Mouse (Mus musculus): ENCODE data around the gene Hist2h3c2. TPM values are rescaled to one million over a fixed set of nuclear protein-coding genes. Genes with fewer than 3 reads are reported as not detected.
"Not testable (repeated sequence)": the region's sequence is repeated elsewhere in the genome, so short reads cannot be mapped to it uniquely, and the experiment has no call there.

The Hist2h3c2 gene
- polyA plus RNA-seq, 1 experiment from 2014 or later, result 1.1 TPM

GRCm38 (mm10) chr3:96247356-96248140, 8.6 kb upstream of the Hist2h3c2 start:
- Histone ChIP-seq H3K27me3 (replicated peaks; ENCODE audit: control insufficient read depth, insufficient read depth, low read length) (no peaks in the 10 kb centered on the region), H3K9ac (ENCODE audit: low read depth, low read length) (0 out of 2 replicates have a peak overlapping the region, but pooled peaks have one; percentile 27), H3K36me3 (ENCODE audit: control insufficient read depth, insufficient read depth, low read length) (no peaks in the 10 kb centered on the region), H3K4me1 (ENCODE audit: control insufficient read depth, insufficient read depth, low read depth, low read length) (peaks cover 11% of the 10 kb centered on the region), H3K27ac (ENCODE audit: low read depth, low read length) (no peak overlapping the region), H3K4me3 (ENCODE audit: low read length) (peak overlapping the region; percentile 27), H3K4me2 (ENCODE audit: low read length) (peak overlapping the region; percentile 49), H3K9me3 (ENCODE audit: control insufficient read depth, low read length) (no peaks in the 10 kb centered on the region)
- ATAC-seq, result no peak
- WGBS, result 7% methylated on average over 11 of the region's 11 CpGs

DNA sequence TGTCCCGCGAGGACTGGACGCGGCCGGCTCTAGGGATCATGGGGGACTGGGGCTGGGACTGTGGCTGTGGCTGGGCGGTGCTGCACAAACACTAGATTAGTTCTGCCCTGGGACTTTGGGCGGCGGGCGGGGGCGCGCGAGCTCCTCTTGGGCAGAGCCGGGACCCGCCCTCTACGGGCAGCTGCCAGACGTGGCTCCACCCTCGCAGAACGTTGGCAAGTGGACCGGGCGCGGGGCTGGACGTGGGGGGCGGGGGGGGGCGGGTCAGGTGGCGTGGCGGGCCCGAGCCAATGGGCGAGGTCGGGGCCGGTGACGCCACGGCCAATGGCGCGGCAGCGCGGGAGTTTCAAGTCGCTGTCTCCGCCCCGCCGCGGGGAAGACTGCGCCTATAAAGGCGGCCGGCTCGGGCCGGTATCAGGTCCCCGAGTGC, 7.5 kb upstream of the Hist2h3c2 start, which contains the start of gene Hist2h3c1:
TSS of gene Hist2h3c1 (plus strand) at position 259 of the 430 bp plus-strand sequence.
- Histone ChIP-seq H3K4me3 (ENCODE audit: low read length) (peak within 1 kb of the TSS; percentile 32), H3K4me2 (ENCODE audit: low read length) (peak within 1 kb of the TSS; percentile 49), H3K9ac (ENCODE audit: low read depth, low read length) (peak within 1 kb of the TSS; percentile 27; the same call in 1 of the 2 replicates), H3K4me1 (ENCODE audit: control insufficient read depth, insufficient read depth, low read depth, low read length) (peaks cover 11% of the 10 kb centered on the region)
- not testable (repeated sequence) for H3K9me3 ChIP-seq (ENCODE audit: control insufficient read depth, low read length); H3K36me3 ChIP-seq (ENCODE audit: control insufficient read depth, insufficient read depth, low read length); H3K27ac ChIP-seq (ENCODE audit: low read depth, low read length); H3K27me3 ChIP-seq (replicated peaks; ENCODE audit: control insufficient read depth, insufficient read depth, low read length)
- peak; percentile 92 for ATAC-seq
- 0% methylated on average over 4 of the region's 47 CpGs for WGBS

DNA sequence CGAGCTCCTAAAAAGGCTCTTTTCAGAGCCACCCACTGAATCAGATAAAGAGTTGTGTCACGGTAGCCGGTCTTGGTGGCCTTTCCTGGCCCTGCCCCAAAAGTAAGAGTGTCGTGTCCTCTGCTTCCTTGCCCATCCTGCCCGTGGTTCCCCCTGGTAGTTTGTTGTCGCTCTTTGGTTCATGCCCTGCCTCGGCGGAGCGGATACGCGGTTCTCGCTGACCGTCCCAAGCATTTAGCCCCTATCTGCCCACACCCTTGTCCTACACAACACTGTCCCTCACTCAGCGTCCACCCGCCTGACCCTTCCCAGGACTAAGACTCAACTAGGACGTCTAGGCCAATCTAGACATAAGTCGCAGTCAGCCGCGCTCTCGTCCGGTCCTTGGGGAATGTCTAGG, 7.1 kb upstream of the Hist2h3c2 start:
- H3K9ac ChIP-seq (ENCODE audit: low read depth, low read length); H3K36me3 ChIP-seq (ENCODE audit: control insufficient read depth, insufficient read depth, low read length); ATAC-seq; H3K27ac ChIP-seq (ENCODE audit: low read depth, low read length); H3K9me3 ChIP-seq (ENCODE audit: control insufficient read depth, low read length); H3K27me3 ChIP-seq (replicated peaks; ENCODE audit: control insufficient read depth, insufficient read depth, low read length): not testable (repeated sequence)
- peak overlapping the region; percentile 42 for H3K4me2 ChIP-seq (ENCODE audit: low read length)
- WGBS, result 0% methylated on average over 5 of the region's 21 CpGs
- H3K4me3 ChIP-seq (ENCODE audit: low read length), result peak overlapping the region; percentile 32
- H3K4me1 ChIP-seq (ENCODE audit: control insufficient read depth, insufficient read depth, low read depth, low read length), result peaks cover 11% of the 10 kb centered on the region

- 0% methylated on average over 18 of the region's 88 CpGs for WGBS
- H3K4me3 ChIP-seq (ENCODE audit: low read length), result peak within 1 kb of the TSS; percentile 54
- H3K27me3 ChIP-seq (replicated peaks; ENCODE audit: control insufficient read depth, insufficient read depth, low read length), result not testable (repeated sequence)
These were observed 6.3 kb upstream of the Hist2h3c2 start, which contains the start of gene Hist2h2aa1 for GRCm38 (mm10) chr3:96245003-96245886. Hist2h2aa1 (plus strand) TSS chr3:96245497.

GRCm38 (mm10) chr3:96243921-96244572, 5.1 kb upstream of the Hist2h3c2 start:
- no peaks in the 10 kb centered on the region for H3K9me3 ChIP-seq (ENCODE audit: control insufficient read depth, low read length)
- H3K9ac ChIP-seq (ENCODE audit: low read depth, low read length), result 0 out of 2 replicates have a peak overlapping the region, but pooled peaks have one; percentile 8
- no peak for ATAC-seq
- H3K27ac ChIP-seq (ENCODE audit: low read depth, low read length), result 0 out of 2 replicates have a peak overlapping the region, but pooled peaks have one; percentile 23
- WGBS, result 85% methylated on average over 7 of the region's 7 CpGs
- peaks cover 14% of the 10 kb centered on the region for H3K4me1 ChIP-seq (ENCODE audit: control insufficient read depth, insufficient read depth, low read depth, low read length)
- peak overlapping the region; percentile 67 for H3K4me2 ChIP-seq (ENCODE audit: low read length)
- no peaks in the 10 kb centered on the region for H3K36me3 ChIP-seq (ENCODE audit: control insufficient read depth, insufficient read depth, low read length)
- no peaks in the 10 kb centered on the region for H3K27me3 ChIP-seq (replicated peaks; ENCODE audit: control insufficient read depth, insufficient read depth, low read length)
- H3K4me3 ChIP-seq (ENCODE audit: low read length), result no peak overlapping the region

More at GRCm38 (mm10) chr3:96245003-96245886, 6.3 kb upstream of the Hist2h3c2 start, which contains the start of gene Hist2h2aa1:
- H3K9me3 ChIP-seq (ENCODE audit: control insufficient read depth, low read length); H3K36me3 ChIP-seq (ENCODE audit: control insufficient read depth, insufficient read depth, low read length): not testable (repeated sequence)
- ATAC-seq, result peak; percentile 93
- Histone ChIP-seq H3K9ac (ENCODE audit: low read depth, low read length) (peak within 1 kb of the TSS; percentile 79), H3K4me1 (ENCODE audit: control insufficient read depth, insufficient read depth, low read depth, low read length) (peaks cover 14% of the 10 kb centered on the region), H3K27ac (ENCODE audit: low read depth, low read length) (peak within 1 kb of the TSS; percentile 96), H3K4me2 (ENCODE audit: low read length) (peak within 1 kb of the TSS; percentile 67)

DNA sequence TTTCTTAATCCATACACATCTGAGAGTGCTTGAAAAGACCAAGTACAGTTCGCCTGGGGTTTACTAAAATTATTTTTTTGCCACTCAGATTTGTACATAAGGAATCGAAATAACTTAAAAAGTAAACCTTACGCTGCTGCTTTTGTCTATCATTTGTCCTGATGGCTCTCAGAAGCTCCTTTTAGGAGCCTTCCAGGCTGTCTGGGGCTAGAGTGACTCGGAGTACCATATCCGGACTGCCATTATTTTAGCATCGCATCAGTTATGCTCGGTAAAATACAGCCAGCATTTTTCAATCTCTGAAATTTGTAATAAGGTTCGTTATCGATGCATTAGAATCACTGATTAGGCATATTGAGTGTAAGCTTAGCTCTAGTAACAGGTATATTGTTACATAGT, 1.9 kb upstream of the Hist2h3c2 start:
- H3K27ac ChIP-seq (ENCODE audit: low read depth, low read length), result peak overlapping the region; percentile 83
- no peak for ATAC-seq
- H3K36me3 ChIP-seq (ENCODE audit: control insufficient read depth, insufficient read depth, low read length), result no peaks in the 10 kb centered on the region
- H3K27me3 ChIP-seq (replicated peaks; ENCODE audit: control insufficient read depth, insufficient read depth, low read length), result no peaks in the 10 kb centered on the region
- no peak overlapping the region; the same call in 1 of the 2 replicates for H3K4me3 ChIP-seq (ENCODE audit: low read length)
- H3K9me3 ChIP-seq (ENCODE audit: control insufficient read depth, low read length), result no peaks in the 10 kb centered on the region
- 77% methylated on average over 9 of the region's 9 CpGs for WGBS
- H3K4me1 ChIP-seq (ENCODE audit: control insufficient read depth, insufficient read depth, low read depth, low read length), result peaks cover 19% of the 10 kb centered on the region
- peak overlapping the region; percentile 52 for H3K4me2 ChIP-seq (ENCODE audit: low read length)
- peak overlapping the region; percentile 45 for H3K9ac ChIP-seq (ENCODE audit: low read depth, low read length)

GRCm38 (mm10) chr3:96239949-96240798, 1.2 kb upstream of the Hist2h3c2 start, which contains the start of gene Hist2h2aa2:
Hist2h2aa2 (minus strand) TSS chr3:96240276.
- Histone ChIP-seq H3K4me3 (ENCODE audit: low read length) (peak within 1 kb of the TSS; percentile 34), H3K9ac (ENCODE audit: low read depth, low read length) (peak within 1 kb of the TSS; percentile 50), H3K4me1 (ENCODE audit: control insufficient read depth, insufficient read depth, low read depth, low read length) (peaks cover 19% of the 10 kb centered on the region), H3K4me2 (ENCODE audit: low read length) (peak within 1 kb of the TSS; percentile 52), H3K27ac (ENCODE audit: low read depth, low read length) (peak within 1 kb of the TSS; percentile 83)
- not testable (repeated sequence) for H3K27me3 ChIP-seq (replicated peaks; ENCODE audit: control insufficient read depth, insufficient read depth, low read length); H3K36me3 ChIP-seq (ENCODE audit: control insufficient read depth, insufficient read depth, low read length); H3K9me3 ChIP-seq (ENCODE audit: control insufficient read depth, low read length)
- 5% methylated on average over 20 of the region's 85 CpGs for WGBS
- peak; percentile 92 for ATAC-seq

DNA sequence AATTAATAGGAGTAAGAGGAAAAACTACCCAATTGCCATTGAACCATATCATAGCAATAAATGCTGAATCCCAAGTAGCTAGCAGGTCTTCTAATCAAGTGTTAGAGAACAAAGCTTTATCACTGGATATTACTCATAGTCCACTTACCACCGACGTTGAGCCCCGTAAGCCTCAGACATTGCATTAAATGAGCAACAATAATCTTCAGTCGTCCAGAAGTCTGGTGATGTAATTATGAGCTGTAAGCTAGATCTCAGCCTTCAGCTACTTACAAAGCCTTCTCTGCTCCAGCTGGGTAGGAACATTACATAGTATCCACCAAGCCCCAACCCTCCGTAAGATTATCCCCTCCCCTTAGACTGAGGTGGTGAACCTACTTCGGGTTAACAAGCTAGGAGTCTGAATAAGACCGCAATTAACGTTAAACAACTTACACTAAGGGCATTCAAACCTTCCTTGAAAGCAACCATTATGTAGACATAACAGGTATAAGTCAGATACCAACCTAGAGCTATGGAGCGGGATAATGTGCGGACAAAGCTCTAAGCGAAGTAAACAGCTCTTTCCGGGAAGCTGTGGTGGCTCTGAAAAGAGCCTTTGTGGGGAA, 919 bp downstream of the Hist2h3c2 start:
- H3K9ac ChIP-seq (ENCODE audit: low read depth, low read length), result peak overlapping the region; percentile 30
- H3K36me3 ChIP-seq (ENCODE audit: control insufficient read depth, insufficient read depth, low read length), result no peaks in the 10 kb centered on the region
- no peak overlapping the region for H3K27ac ChIP-seq (ENCODE audit: low read depth, low read length)
- 0% methylated on average over 12 of the region's 12 CpGs for WGBS
- no peak for ATAC-seq
- H3K4me2 ChIP-seq (ENCODE audit: low read length), result peak overlapping the region; percentile 46
- H3K4me3 ChIP-seq (ENCODE audit: low read length), result peak overlapping the region; percentile 28
- H3K27me3 ChIP-seq (replicated peaks; ENCODE audit: control insufficient read depth, insufficient read depth, low read length), result no peaks in the 10 kb centered on the region
- no peaks in the 10 kb centered on the region for H3K9me3 ChIP-seq (ENCODE audit: control insufficient read depth, low read length)
- H3K4me1 ChIP-seq (ENCODE audit: control insufficient read depth, insufficient read depth, low read depth, low read length), result peaks cover 12% of the 10 kb centered on the region
